Mouse (Mus musculus) central nervous system, embryonic 18 days (tissue): ENCODE results near the gene Rpap1. TPM values are rescaled to one million over a fixed set of nuclear protein-coding genes. Genes with fewer than 3 reads are reported as not detected.

Experiments used
- polyA plus RNA-seq: library from polyadenylated mRNA; depleted of rRNA; stranded (reverse); fragments of >200 nt; gene quantifications from 2 replicates; pipeline ENCODE4 v1.2.3, GENCODE M21; 2012; rRNA removed

The Rpap1 gene
- 11.8 and 12.9 TPM in 2 replicates for polyA plus RNA-seq

GRCm38 (mm10) chr2:119787206-119787883 lies at the start of gene Rpap1:
Gene Rpap1 (minus strand): TSS chr2:119787537.

GRCm38 (mm10) chr2:119797279-119797783 lies 10.0 kb upstream of the Rpap1 start, which contains the start of gene Tyro3:
Gene Tyro3 (plus strand): TSS chr2:119797733.

GRCm38 (mm10) chr2:119760251-119760650 lies 27.1 kb downstream of the Rpap1 start, which contains the start of gene Ltk:
Gene Ltk (minus strand): TSS chr2:119760431.

GRCm38 (mm10) chr2:119741581-119742411 lies 45.5 kb downstream of the Rpap1 start, which contains the start of gene Itpka:
Gene Itpka (plus strand): TSS chr2:119742337.

Other genes with a start within 250 kb of the Rpap1 start
- gene Exd1, start 239.9 kb downstream of the Rpap1 start, polyA plus RNA-seq = 0.71 and 0.83 TPM in 2 replicates
- gene Chp1, start 239.8 kb downstream of the Rpap1 start, polyA plus RNA-seq = 60.2 and 65.8 TPM in 2 replicates
- gene Nusap1, start 169.2 kb downstream of the Rpap1 start, polyA plus RNA-seq = 6.5 and 7.7 TPM in 2 replicates
- gene Oip5, start 169.1 kb downstream of the Rpap1 start, polyA plus RNA-seq = 3.2 and 5.0 TPM in 2 replicates
- gene Ndufaf1, start 124.7 kb downstream of the Rpap1 start, polyA plus RNA-seq = 15.1 and 17.0 TPM in 2 replicates
- 38.0 and 41.7 TPM in 2 replicates for gene Rtf1, start 112.5 kb downstream of the Rpap1 start, polyA plus RNA-seq
- gene Itpka, start 45.2 kb downstream of the Rpap1 start, polyA plus RNA-seq = 4.3 and 5.7 TPM in 2 replicates
- 5.9 and 6.2 TPM in 2 replicates for gene Ltk, start 27.1 kb downstream of the Rpap1 start, polyA plus RNA-seq
- gene Tyro3, start 10.2 kb upstream of the Rpap1 start, polyA plus RNA-seq = 45.0 and 48.4 TPM in 2 replicates
- 21.2 and 23.6 TPM in 2 replicates for gene Mga, start 109.7 kb upstream of the Rpap1 start, polyA plus RNA-seq
- 38.3 and 39.8 TPM in 2 replicates for gene Mapkbp1, start 185.2 kb upstream of the Rpap1 start, polyA plus RNA-seq
- gene Jmjd7, start 239.9 kb upstream of the Rpap1 start, polyA plus RNA-seq = 13.4 and 14.1 TPM in 2 replicates
- 16.4 and 16.8 TPM in 2 replicates for gene Gm28042, start 240.0 kb upstream of the Rpap1 start, polyA plus RNA-seq
- gene Pla2g4b, start 245.9 kb upstream of the Rpap1 start, polyA plus RNA-seq = 23.2 and 24.1 TPM in 2 replicates